24 mouse cellular contexts compared by ENCODE assay signal in genomic region chr3:96416595-96416994, GRCm38 (mm10). TPM values are rescaled to one million over a fixed set of nuclear protein-coding genes. Genes with fewer than 3 reads are reported as not detected.
"Had no signal": no experiment of that assay in that cellular context is flagged by ENCODE, and none has a peak within 500 bp of the region (broad histone marks: within the 10 kb centered on the region; RNA-seq: fewer than 3 reads in every experiment).

No protein-coding gene starts in this region.

- DNase-seq: lung, adult 2 months; lung, postnatal 14 days; lung, postnatal 36 days; right cerebral cortex, postnatal 14 days; thymus, adult 2 months; thymus, postnatal 25 days; thymus, postnatal 4 days had no signal

- H3K36me3 ChIP-seq: lung, embryonic 15.5 days; midbrain, embryonic 13.5 days; midbrain, embryonic 15.5 days; neural tube, embryonic 12.5 days; stomach, embryonic 15.5 days had no signal

- H3K27ac ChIP-seq: lung, embryonic 15.5 days; macrophage; midbrain, embryonic 13.5 days; midbrain, embryonic 15.5 days; neural tube, embryonic 12.5 days; stomach, embryonic 15.5 days; stomach, postnatal 0 days had no signal

- H3K9me3 ChIP-seq: lung, embryonic 15.5 days; megakaryocyte, embryonic 14.5 days; midbrain, embryonic 13.5 days; midbrain, embryonic 15.5 days; neural tube, embryonic 12.5 days; stomach, embryonic 15.5 days had no signal

- H3K4me2 ChIP-seq: lung, embryonic 15.5 days; midbrain, embryonic 11.5 days; midbrain, embryonic 13.5 days; midbrain, embryonic 15.5 days; neural tube, embryonic 12.5 days; stomach, embryonic 15.5 days had no signal

- ATAC-seq: lung, postnatal 0 days; midbrain, embryonic 13.5 days; midbrain, embryonic 15.5 days had no signal

- H3K9ac ChIP-seq: lung, embryonic 15.5 days; midbrain, embryonic 13.5 days; midbrain, embryonic 15.5 days; neural tube, embryonic 12.5 days; stomach, embryonic 15.5 days had no signal

- H3K27me3 ChIP-seq: neural tube, embryonic 12.5 days; stomach, embryonic 15.5 days had no signal

- H3K4me1 ChIP-seq: midbrain, embryonic 15.5 days; neural tube, embryonic 12.5 days; stomach, embryonic 15.5 days had no signal

- H3K4me3 ChIP-seq: lung, embryonic 15.5 days; megakaryocyte, embryonic 14.5 days; midbrain, embryonic 13.5 days; midbrain, embryonic 15.5 days; neural tube, embryonic 12.5 days; stomach, embryonic 15.5 days had no signal

RNA-seq across cellular contexts. Expression of gene BC107364, which starts 35.5 kb away (rescaled TPM):
- total RNA-seq: megakaryocyte progenitor cell, adult 5-6 weeks; midbrain, postnatal 0 days; monocyte, adult 5-6 weeks; neutrophil, adult 5-6 weeks had no signal
- polyA plus RNA-seq: liver, embryonic 16.5 days; lung, adult 2 months; macrophage; midbrain, embryonic 11.5 days; midbrain, embryonic 13.5 days; midbrain, embryonic 15.5 days; midbrain, postnatal 0 days; neural tube, embryonic 12.5 days; neural tube, embryonic 14.5 days; spleen, adult 2 months had no signal
